Mouse (Mus musculus): ENCODE data around the gene Npas3. TPM values are rescaled to one million over a fixed set of nuclear protein-coding genes. Genes with fewer than 3 reads are reported as not detected.

Npas3 gene
- total RNA-seq, 2 experiments from 2014 or later, result not detected

GRCm38 (mm10) chr12:53843626-53844025 is 595.1 kb downstream of the Npas3 start:
- no peak for ATAC-seq (replicated peaks; ENCODE audit: poor library complexity)

- ATAC-seq (replicated peaks; ENCODE audit: poor library complexity), result no peak
These were observed 597.7 kb downstream of the Npas3 start for GRCm38 (mm10) chr12:53846154-53846665.

- ATAC-seq (replicated peaks; ENCODE audit: poor library complexity), result no peak
These were observed 600.8 kb downstream of the Npas3 start for GRCm38 (mm10) chr12:53849263-53849662.

- no peak for ATAC-seq (replicated peaks; ENCODE audit: poor library complexity)
These were observed 604.0 kb downstream of the Npas3 start for GRCm38 (mm10) chr12:53852432-53852831.

GRCm38 (mm10) chr12:53860176-53860575 is 611.7 kb downstream of the Npas3 start:
- no peak for ATAC-seq (replicated peaks; ENCODE audit: poor library complexity)

- ATAC-seq (replicated peaks; ENCODE audit: poor library complexity), result no peak
These were observed 613.8 kb downstream of the Npas3 start for GRCm38 (mm10) chr12:53862281-53862680.

- no peak for ATAC-seq (replicated peaks; ENCODE audit: poor library complexity)
These were observed 616.1 kb downstream of the Npas3 start for GRCm38 (mm10) chr12:53864436-53865136.

- ATAC-seq (replicated peaks; ENCODE audit: poor library complexity), result no peak
These were observed 617.2 kb downstream of the Npas3 start for GRCm38 (mm10) chr12:53865691-53866090.

- no peak for ATAC-seq (replicated peaks; ENCODE audit: poor library complexity)
These were observed 621.5 kb downstream of the Npas3 start for GRCm38 (mm10) chr12:53869981-53870380.

- ATAC-seq (replicated peaks; ENCODE audit: poor library complexity), result no peak
These were observed 626.7 kb downstream of the Npas3 start for GRCm38 (mm10) chr12:53875226-53875625.

- no peak for ATAC-seq (replicated peaks; ENCODE audit: poor library complexity)
These were observed 628.2 kb downstream of the Npas3 start for GRCm38 (mm10) chr12:53876693-53877092.

- ATAC-seq (replicated peaks; ENCODE audit: poor library complexity), result no peak
These were observed 633.2 kb downstream of the Npas3 start for GRCm38 (mm10) chr12:53881684-53882083.

- no peak for ATAC-seq (replicated peaks; ENCODE audit: poor library complexity)
These were observed 634.4 kb downstream of the Npas3 start for GRCm38 (mm10) chr12:53882863-53883262.

- ATAC-seq (replicated peaks; ENCODE audit: poor library complexity), result no peak
These were observed 640.1 kb downstream of the Npas3 start for GRCm38 (mm10) chr12:53888624-53889023.

- no peak for ATAC-seq (replicated peaks; ENCODE audit: poor library complexity)
These were observed 647.4 kb downstream of the Npas3 start for GRCm38 (mm10) chr12:53895909-53896308.

- no peak for ATAC-seq (replicated peaks; ENCODE audit: poor library complexity)
These were observed 660.3 kb downstream of the Npas3 start for GRCm38 (mm10) chr12:53908761-53909160.

- ATAC-seq (replicated peaks; ENCODE audit: poor library complexity), result no peak
These were observed 661.7 kb downstream of the Npas3 start for GRCm38 (mm10) chr12:53910192-53910591.

- ATAC-seq (replicated peaks; ENCODE audit: poor library complexity), result no peak
These were observed 673.7 kb downstream of the Npas3 start for GRCm38 (mm10) chr12:53922153-53922552.

- no peak for ATAC-seq (replicated peaks; ENCODE audit: poor library complexity)
These were observed 700.3 kb downstream of the Npas3 start for GRCm38 (mm10) chr12:53948826-53949225.

- ATAC-seq (replicated peaks; ENCODE audit: poor library complexity), result no peak
These were observed 713.5 kb downstream of the Npas3 start for GRCm38 (mm10) chr12:53962004-53962403.

- ATAC-seq (replicated peaks; ENCODE audit: poor library complexity), result no peak
These were observed 715.1 kb downstream of the Npas3 start for GRCm38 (mm10) chr12:53963534-53963933.

- ATAC-seq (replicated peaks; ENCODE audit: poor library complexity), result no peak
These were observed 721.1 kb downstream of the Npas3 start for GRCm38 (mm10) chr12:53969378-53970174.

Data from megakaryocyte progenitor cell, adult 5-6 weeks (primary cell).